ENCODE assay signal across 8 mouse cellular contexts in the genomic region with DNA sequence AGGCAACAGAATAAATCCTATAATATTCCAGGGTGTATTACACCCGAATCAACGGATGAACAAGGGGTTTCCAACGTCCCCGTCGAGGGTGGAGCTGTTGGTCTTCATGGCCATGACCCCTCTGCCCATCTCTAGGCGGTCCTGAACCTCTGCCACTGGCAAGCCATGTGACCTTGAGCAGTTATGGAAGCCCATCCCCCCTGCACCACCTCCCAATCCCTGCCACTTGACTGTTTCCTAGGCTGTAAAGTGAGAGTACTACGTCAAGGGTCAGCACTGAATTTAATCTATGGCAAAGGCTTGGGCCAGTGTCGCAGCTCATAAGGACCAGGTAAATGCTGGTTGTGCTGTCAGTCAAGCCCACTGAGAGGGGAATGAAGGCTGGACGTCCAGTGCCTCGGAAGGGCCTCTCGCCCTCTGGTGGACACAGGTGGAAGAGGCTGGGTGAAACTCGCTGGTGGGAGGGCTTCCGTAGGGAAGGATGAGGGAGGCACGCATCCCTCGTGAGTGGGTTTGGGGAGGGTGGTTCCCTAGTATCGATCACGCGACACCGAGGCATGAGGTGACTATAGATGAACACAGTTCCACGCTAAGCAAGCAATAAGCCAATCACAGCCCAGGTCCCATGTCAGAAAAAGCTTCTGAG. TPM values are rescaled to one million over a fixed set of nuclear protein-coding genes. Genes with fewer than 3 reads are reported as not detected.
DNase-seq lines count a peak whose midpoint lies in the region; ATAC-seq and TF ChIP-seq lines count a peak whose summit lies in the region.

No protein-coding gene starts in this region.

- H3K27me3 ChIP-seq in liver, embryonic 11.5 days (replicated peaks; ENCODE audit: control insufficient read depth, insufficient read depth, low read length): peaks cover 12% of the 10 kb centered on the region; the same call in 1 of the 2 replicates
- H3K27me3 ChIP-seq in hindbrain, embryonic 14.5 days (ENCODE audit: control insufficient read depth, insufficient read depth, low read length): no peaks in the 10 kb centered on the region
- no peaks in the 10 kb centered on the region for H3K27me3 ChIP-seq in liver, postnatal 0 days (ENCODE audit: insufficient read depth, low read length)
- H3K27me3 ChIP-seq in neural tube, embryonic 12.5 days (replicated peaks): no peaks in the 10 kb centered on the region

- 0 out of 2 replicates have a peak, but pooled peaks cover 3% of the 10 kb centered on the region for H3K4me1 ChIP-seq in liver, embryonic 11.5 days (replicated peaks; ENCODE audit: control insufficient read depth, insufficient read depth, low read length)
- H3K4me1 ChIP-seq in hindbrain, embryonic 14.5 days (replicated peaks; ENCODE audit: control insufficient read depth, insufficient read depth, low read length): no peaks in the 10 kb centered on the region
- H3K4me1 ChIP-seq in liver, postnatal 0 days (ENCODE audit: insufficient read depth): no peaks in the 10 kb centered on the region
- no peaks in the 10 kb centered on the region for H3K4me1 ChIP-seq in neural tube, embryonic 12.5 days

- WGBS in liver, embryonic 11.5 days: 23% methylated on average over 20 of the region's 20 CpGs
- 31% methylated on average over 20 of the region's 20 CpGs for WGBS in hindbrain, embryonic 14.5 days
- 26% methylated on average over 20 of the region's 20 CpGs for WGBS in liver, postnatal 0 days (ENCODE audit: insufficient replicate concordance)
- WGBS in neural tube, embryonic 12.5 days: 35% methylated on average over 20 of the region's 20 CpGs

- peak; percentile 89 for TF ChIP-seq CTCF in liver, postnatal 0 days (IDR thresholded peaks at IDR 0.05; ENCODE audit: low read depth)

- H3K9ac ChIP-seq in liver, embryonic 11.5 days (ENCODE audit: low read depth, low read length): no peak overlapping the region
- no peak overlapping the region for H3K9ac ChIP-seq in hindbrain, embryonic 14.5 days
- H3K9ac ChIP-seq in liver, postnatal 0 days (replicated peaks): no peak overlapping the region
- no peak overlapping the region for H3K9ac ChIP-seq in neural tube, embryonic 12.5 days

- H3K4me2 ChIP-seq in liver, embryonic 11.5 days: no peak overlapping the region
- no peak overlapping the region for H3K4me2 ChIP-seq in hindbrain, embryonic 14.5 days (replicated peaks)
- no peak overlapping the region for H3K4me2 ChIP-seq in liver, postnatal 0 days (ENCODE audit: low read depth, low read length)
- peak overlapping the region; percentile 24; the same call in 1 of the 2 replicates for H3K4me2 ChIP-seq in neural tube, embryonic 12.5 days (replicated peaks)

- TF ChIP-seq EP300 in liver, postnatal 0 days (IDR thresholded peaks at IDR 0.05; ENCODE audit: low read depth): no peak

- H3K9me3 ChIP-seq in liver, embryonic 11.5 days (ENCODE audit: control insufficient read depth, low read length): no peaks in the 10 kb centered on the region
- H3K9me3 ChIP-seq in hindbrain, embryonic 14.5 days (ENCODE audit: control insufficient read depth, low read length): no peaks in the 10 kb centered on the region
- H3K9me3 ChIP-seq in liver, postnatal 0 days (ENCODE audit: low read length): no peaks in the 10 kb centered on the region
- H3K9me3 ChIP-seq in neural tube, embryonic 12.5 days: no peaks in the 10 kb centered on the region

- peak; percentile 38 for DNase-seq in liver
- no peak for DNase-seq in liver, embryonic 11.5 days (ENCODE audit: low spot score)
- peak; percentile 68 for DNase-seq in NIH3T3 (ENCODE audit: low read depth)
- DNase-seq in hindbrain, embryonic 14.5 days (ENCODE audit: low spot score): no peak
- DNase-seq in liver, postnatal 0 days: peak; percentile 62
- no peak for DNase-seq in left cerebral cortex, postnatal 25 days (ENCODE audit: low spot score in 2 of 2)

- no peak overlapping the region for H3K4me3 ChIP-seq in liver, embryonic 11.5 days (ENCODE audit: low read depth, low read length)
- no peak overlapping the region for H3K4me3 ChIP-seq in hindbrain, embryonic 14.5 days (replicated peaks; ENCODE audit: low read length)
- H3K4me3 ChIP-seq in liver, postnatal 0 days (ENCODE audit: low read depth, low read length): no peak overlapping the region
- no peak overlapping the region for H3K4me3 ChIP-seq in neural tube, embryonic 12.5 days

- intact Hi-C loops in left cerebral cortex, postnatal 25 days (cut with DNase I): no loop called here

- no peaks in the 10 kb centered on the region for H3K36me3 ChIP-seq in liver, embryonic 11.5 days (ENCODE audit: control insufficient read depth, insufficient read depth, low read length)
- H3K36me3 ChIP-seq in hindbrain, embryonic 14.5 days (replicated peaks; ENCODE audit: control insufficient read depth, insufficient read depth): peaks cover 53% of the 10 kb centered on the region
- H3K36me3 ChIP-seq in liver, postnatal 0 days (replicated peaks; ENCODE audit: insufficient read depth, low read length): no peaks in the 10 kb centered on the region
- peaks cover 38% of the 10 kb centered on the region for H3K36me3 ChIP-seq in neural tube, embryonic 12.5 days

- H3K27ac ChIP-seq in liver, embryonic 11.5 days (ENCODE audit: low read depth, low read length): no peak overlapping the region
- H3K27ac ChIP-seq in hindbrain, embryonic 14.5 days: no peak overlapping the region
- no peak overlapping the region for H3K27ac ChIP-seq in liver, postnatal 0 days (ENCODE audit: low read depth)
- no peak overlapping the region for H3K27ac ChIP-seq in neural tube, embryonic 12.5 days

- no peak; the same call in 1 of the 2 replicates for ATAC-seq in liver, embryonic 11.5 days (replicated peaks; ENCODE audit: low FRiP score)
- ATAC-seq in erythroid progenitor cell, adult 5-6 weeks (replicated peaks; ENCODE audit: low FRiP score, poor library complexity, severe bottlenecking): peak; percentile 45; the same call in 1 of the 2 replicates
- peak; percentile 46; the same call in 1 of the 2 replicates for ATAC-seq in hindbrain, embryonic 14.5 days (ENCODE audit: low FRiP score)
- 0 out of 2 replicates have a peak, but pooled peaks have one; percentile 33 for ATAC-seq in liver, postnatal 0 days
- no peak for ATAC-seq in neural tube, embryonic 12.5 days (ENCODE audit: low FRiP score, low read depth)

RNA-seq across cellular contexts. Expression of gene Tmem44, which starts 18.8 kb away (rescaled TPM):
- polyA plus RNA-seq in liver, embryonic 11.5 days (2014; fragmentation: Nextera tagmentation; extraction: Ambion mirVana): 3.5 and 4.1 TPM in 2 replicates
- total RNA-seq in erythroid progenitor cell, adult 5-6 weeks (2015; ENCODE audit: low replicate concordance): 0.42 TPM in 1 of 2 replicates, not detected in the other
- 5.3 TPM in 1 of 2 replicates, not detected in the other for total RNA-seq in erythroid progenitor cell, adult 5-6 weeks (2017; ENCODE audit: low replicate concordance)
- 63.9 and 76.4 TPM in 2 replicates for polyA plus RNA-seq in hindbrain, embryonic 14.5 days (2014; fragmentation: Nextera tagmentation; extraction: Ambion mirVana)
- polyA plus RNA-seq in liver, postnatal 0 days (2015; fragmentation: Nextera tagmentation; extraction: Ambion mirVana): 0.73 and 0.89 TPM in 2 replicates
- polyA plus RNA-seq in neural tube, embryonic 12.5 days (2016; fragmentation: Nextera tagmentation; extraction: Ambion mirVana): 60.8 and 61.7 TPM in 2 replicates
- 10 to 100 TPM; 66.5 to 73.7 TPM for total RNA-seq in left cerebral cortex, postnatal 25 days (2021)

RNA-seq across cellular contexts. Expression of gene Lsg1, which starts 55.5 kb away (rescaled TPM):
- 81.0 and 82.2 TPM in 2 replicates for polyA plus RNA-seq in liver, embryonic 11.5 days (2014; fragmentation: Nextera tagmentation; extraction: Ambion mirVana)
- 15.9 and 23.1 TPM in 2 replicates for total RNA-seq in erythroid progenitor cell, adult 5-6 weeks (2015; ENCODE audit: low replicate concordance)
- 28.4 and 39.0 TPM in 2 replicates for total RNA-seq in erythroid progenitor cell, adult 5-6 weeks (2017; ENCODE audit: low replicate concordance)
- 44.3 and 50.0 TPM in 2 replicates for polyA plus RNA-seq in hindbrain, embryonic 14.5 days (2014; fragmentation: Nextera tagmentation; extraction: Ambion mirVana)
- polyA plus RNA-seq in liver, postnatal 0 days (2015; fragmentation: Nextera tagmentation; extraction: Ambion mirVana): 25.4 and 25.6 TPM in 2 replicates
- 72.8 and 73.6 TPM in 2 replicates for polyA plus RNA-seq in neural tube, embryonic 12.5 days (2016; fragmentation: Nextera tagmentation; extraction: Ambion mirVana)
- 10 to 100 TPM; 16.6 to 17.9 TPM for total RNA-seq in left cerebral cortex, postnatal 25 days (2021)

Comparison
In these comparisons a context has a peak if more than half of its experiments do, and no peak if none do; other contexts are left out.
1. DNase-seq: peak in liver (single experiment), NIH3T3 (single experiment) and liver, postnatal 0 days (single experiment); none in liver, embryonic 11.5 days (single experiment), hindbrain, embryonic 14.5 days (single experiment) and left cerebral cortex, postnatal 25 days (0 of 2).
2. ATAC-seq: peak in erythroid progenitor cell, adult 5-6 weeks (single experiment), hindbrain, embryonic 14.5 days (single experiment) and liver, postnatal 0 days (single experiment); none in liver, embryonic 11.5 days (single experiment) and neural tube, embryonic 12.5 days (single experiment).
3. RNA of gene Tmem44, which starts 18.8 kb away (polyA plus RNA-seq): 63.9 to 76.4 TPM in hindbrain, embryonic 14.5 days and 60.8 to 61.7 TPM in neural tube, embryonic 12.5 days; 3.5 to 4.1 TPM in liver, embryonic 11.5 days and 0.73 to 0.89 TPM in liver, postnatal 0 days; every median in the first group is over 10 times any median in the second.